Mouse (Mus musculus): Measurements from ENCODE around the gene Spp1.

- TF ChIP-seq CTCF (IDR thresholded peaks at IDR 0.05; ENCODE audit: low read depth) = no peak
- TF ChIP-seq EP300 (IDR thresholded peaks at IDR 0.05; ENCODE audit: low read depth) = no peak
Observed at GRCm38 (mm10) chr5:104460856-104461255, 25.9 kb downstream of the Spp1 start.
